Mouse (Mus musculus) brain, embryonic 14.5 days (tissue): ENCODE data around the gene Hdac7. TPM values are rescaled to one million over a fixed set of nuclear protein-coding genes. Genes with fewer than 3 reads are reported as not detected.

Experiments used
- DNase-seq: peaks from one replicate; pipeline ENCODE4 v3.0.0-alpha.2; 2011; ENCODE audit warnings: low read depth
- CTCF ChIP-seq: fragments of 200-500 bp; IDR thresholded peaks from 2 replicates; pipeline ENCODE4 v1.5.1; 2012; ENCODE audit warnings: inconsistent platforms, mild to moderate bottlenecking, moderate library complexity, borderline replicate concordance; ENCODE audit not compliant: insufficient read depth, insufficient read length; ENCODE audit errors: extremely low read depth
- POLR2A ChIP-seq: fragments of 200-500 bp; IDR thresholded peaks from 2 replicates; pipeline ENCODE4 v1.6.1; 2012; ENCODE audit warnings: mild to moderate bottlenecking, inconsistent platforms, borderline replicate concordance; ENCODE audit not compliant: poor library complexity, insufficient read depth, insufficient read length, severe bottlenecking; ENCODE audit errors: extremely low read depth
- polyA plus RNA-seq: library from polyadenylated mRNA; depleted of rRNA; stranded (reverse); fragments of >200 nt; gene quantifications from 2 replicates; pipeline ENCODE4 v1.2.3, GENCODE M21; 2012

The Hdac7 gene
- polyA plus RNA-seq, 1 experiment, result 82.1 TPM

DNA sequence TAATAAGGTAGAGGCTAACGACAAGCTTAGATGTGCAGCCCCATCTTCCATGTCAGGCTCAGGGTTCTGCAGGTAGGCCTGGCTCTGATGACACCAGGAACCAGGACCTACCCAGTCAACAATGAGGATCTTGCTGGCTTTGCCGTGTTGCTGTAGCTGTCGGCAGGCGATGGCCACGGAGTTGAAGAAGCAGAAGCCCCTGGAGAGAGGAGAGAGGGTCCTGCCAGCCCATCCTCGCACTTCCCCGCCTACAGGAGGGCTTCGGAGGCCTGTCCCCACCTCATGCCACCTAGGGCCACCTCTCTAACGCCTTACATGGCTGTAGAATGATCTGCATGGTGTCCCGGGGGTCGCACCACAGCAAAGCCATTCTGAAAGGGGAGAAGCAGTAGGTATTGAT lies 44.9 kb downstream of the Hdac7 start:
- no peak for TF ChIP-seq CTCF
- no peak for TF ChIP-seq POLR2A
- DNase-seq, result no peak

DNA sequence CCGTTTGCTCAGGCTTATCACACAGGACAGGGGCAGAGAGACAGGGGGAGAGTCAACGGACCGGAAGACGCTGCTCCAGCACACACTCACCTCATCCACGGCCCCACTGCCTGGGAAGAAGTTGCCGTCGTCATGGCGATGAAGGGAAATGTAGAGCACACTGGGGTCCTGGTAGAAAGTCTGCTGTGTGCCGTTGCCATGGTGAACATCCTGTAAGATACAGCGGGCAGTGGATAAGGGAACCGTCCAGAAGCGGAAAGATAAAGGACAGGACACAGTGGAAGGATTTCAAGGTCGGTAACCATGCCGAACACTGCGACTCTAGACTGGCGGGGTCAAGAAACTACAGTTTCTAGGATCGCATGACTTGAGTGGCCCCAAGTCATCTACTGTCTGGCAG lies 46.2 kb downstream of the Hdac7 start:
- peak; percentile 90 for DNase-seq

DNA sequence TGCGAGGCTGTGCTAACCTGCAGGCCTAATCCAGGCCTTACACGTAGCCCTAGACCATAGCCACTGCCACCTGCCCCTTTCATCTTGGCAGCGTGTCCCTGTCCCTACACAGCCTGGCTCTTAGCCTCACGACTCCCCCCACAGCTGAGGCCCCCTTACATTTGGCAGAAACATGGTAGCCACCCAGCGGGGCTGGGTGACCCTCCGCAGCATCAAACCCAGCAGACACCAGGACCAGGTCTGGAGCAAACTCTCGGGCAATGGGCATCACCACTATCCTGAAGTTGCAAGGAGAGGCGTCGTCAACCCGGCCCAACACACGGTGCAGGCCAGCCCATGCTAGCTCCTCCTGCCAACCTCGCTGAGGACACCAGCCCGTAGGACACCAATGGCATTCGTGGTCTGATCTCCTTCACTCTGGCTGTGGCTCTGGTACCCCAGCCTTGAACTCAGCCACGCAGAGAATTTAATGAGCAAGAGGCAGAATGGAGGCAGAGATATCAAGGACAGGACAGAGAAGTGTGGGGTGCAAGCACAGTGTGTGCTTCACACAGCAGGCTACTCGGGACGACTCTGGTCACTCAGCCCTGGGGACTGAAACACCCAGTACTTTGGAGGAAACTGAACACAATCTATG lies 47.5 kb downstream of the Hdac7 start:
- TF ChIP-seq POLR2A (no peak), CTCF (no peak)
- no peak for DNase-seq

More for the DNA sequence above, 46.2 kb downstream of the Hdac7 start:
- no peak for TF ChIP-seq CTCF
- TF ChIP-seq POLR2A, result no peak

DNA sequence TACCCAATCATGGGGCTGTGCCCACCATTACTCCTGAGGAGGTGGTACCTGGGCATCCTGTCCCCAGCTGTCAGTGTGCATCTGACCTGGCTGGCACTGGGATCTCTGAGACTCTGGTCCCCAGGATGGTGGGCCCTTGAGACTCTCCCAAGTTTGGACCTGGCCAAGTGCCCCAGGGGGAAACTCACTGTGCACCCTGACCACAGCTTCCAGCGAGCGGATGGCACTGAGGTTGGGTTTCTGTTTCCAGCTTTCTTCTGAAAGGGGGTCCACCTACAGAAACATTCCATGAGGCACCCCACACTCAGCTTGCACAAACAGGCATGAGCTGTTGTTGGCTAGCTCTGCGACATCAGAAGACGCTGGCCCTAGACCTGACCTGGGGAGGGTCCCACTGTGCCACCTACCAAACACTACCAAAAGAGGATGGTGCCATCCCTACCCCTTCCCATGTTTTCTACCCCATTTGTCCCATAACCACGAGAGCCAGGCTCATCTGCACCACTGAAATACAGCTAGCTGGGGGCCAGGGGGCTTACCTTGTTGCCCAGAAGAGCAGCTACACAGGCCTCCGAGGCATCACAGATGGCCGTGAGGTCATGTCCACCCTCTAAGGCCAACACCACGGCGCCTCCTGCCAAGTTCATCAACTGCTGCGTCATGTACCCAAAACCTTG lies 48.6 kb downstream of the Hdac7 start:
- no peak for TF ChIP-seq POLR2A
- TF ChIP-seq CTCF, result no peak
- no peak for DNase-seq

DNA sequence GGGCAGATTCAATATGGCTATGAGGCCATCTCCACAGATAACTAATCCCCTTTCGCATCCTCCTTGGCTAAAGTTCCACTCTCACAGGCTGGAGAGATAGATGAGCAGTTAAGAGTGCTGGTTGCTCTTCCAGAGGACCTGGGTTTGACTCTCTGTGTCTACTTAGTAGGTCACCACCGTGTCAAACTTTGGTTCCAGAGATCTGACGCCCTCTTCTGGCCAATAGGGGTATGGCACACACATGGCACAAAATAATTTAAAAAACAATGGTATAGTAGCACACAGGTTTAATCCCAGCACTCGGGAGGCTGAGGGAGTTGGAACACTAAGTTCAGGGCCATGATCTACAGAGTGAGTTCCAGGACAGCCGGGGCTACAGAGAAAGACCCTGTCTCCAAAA lies 50.0 kb downstream of the Hdac7 start:
- TF ChIP-seq POLR2A (no peak), CTCF (peak; percentile 41; the same call in 1 of the 2 replicates)
- DNase-seq, result no peak

DNA sequence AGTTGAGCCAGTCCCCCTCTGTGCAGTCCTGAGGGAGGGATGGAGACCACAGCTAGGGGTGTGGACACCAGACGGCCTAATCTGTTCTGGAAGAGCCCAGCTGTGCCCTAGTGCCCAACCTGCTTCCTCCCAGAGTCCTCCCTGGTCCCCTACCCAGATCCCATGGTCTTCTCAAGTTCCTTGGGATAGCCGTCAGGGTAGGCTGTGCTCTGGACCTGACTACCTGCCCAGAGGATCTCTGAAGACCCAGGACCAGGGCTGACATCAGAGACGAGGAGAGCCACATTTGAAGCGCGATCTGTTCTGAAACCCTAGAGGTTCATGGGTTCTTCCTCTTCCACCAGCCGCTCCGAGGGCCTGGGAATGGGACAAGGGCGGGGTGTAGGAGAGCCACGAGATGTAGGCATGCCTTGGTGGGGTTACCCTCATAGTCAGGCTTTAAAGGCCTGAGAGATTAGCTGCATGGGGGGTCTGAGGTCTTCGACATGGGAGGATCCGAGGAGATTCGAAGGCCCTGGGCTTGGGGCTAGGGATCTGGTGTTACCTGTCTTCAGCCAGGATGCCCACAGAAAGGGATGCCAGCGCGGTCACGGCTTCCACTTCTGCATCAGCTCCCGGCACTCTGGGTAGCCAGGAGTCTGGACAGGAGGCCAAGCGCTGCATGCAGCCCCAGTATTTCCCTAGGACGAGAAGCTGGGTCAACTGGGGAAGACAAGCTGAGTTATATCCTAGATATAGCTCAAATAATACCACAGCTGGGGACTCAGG lies 50.7 kb downstream of the Hdac7 start:
- TF ChIP-seq CTCF (no peak), POLR2A (no peak)
- no peak for DNase-seq

DNA sequence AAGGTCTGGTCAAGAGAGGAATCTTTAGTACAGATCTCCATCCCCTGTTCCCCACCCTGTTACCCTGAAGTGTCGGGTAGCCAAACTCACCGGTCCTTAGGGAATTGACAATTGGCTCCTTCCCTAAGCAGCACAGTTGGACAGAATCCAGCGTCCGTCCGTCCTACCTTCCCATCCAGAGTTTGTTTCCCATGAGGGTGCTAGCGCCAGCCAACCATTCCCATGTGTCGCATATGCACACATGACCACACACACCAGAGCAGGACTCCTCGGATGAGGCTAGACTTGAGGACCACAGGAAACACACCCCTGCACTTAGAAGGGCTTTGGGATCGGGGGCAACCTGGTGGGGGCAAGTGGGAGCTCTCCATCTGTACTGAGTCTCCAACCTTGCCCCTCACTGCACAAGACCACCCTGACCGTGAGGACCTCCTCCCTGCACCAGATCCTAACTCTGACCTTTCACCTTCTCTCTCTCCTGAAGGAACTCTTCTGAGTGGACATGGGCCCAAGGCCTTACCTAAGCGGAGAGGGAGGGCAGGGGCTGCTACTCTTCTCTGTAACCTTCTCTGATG lies 53.1 kb downstream of the Hdac7 start:
- TF ChIP-seq CTCF (no peak), POLR2A (no peak)
- DNase-seq, result no peak

DNA sequence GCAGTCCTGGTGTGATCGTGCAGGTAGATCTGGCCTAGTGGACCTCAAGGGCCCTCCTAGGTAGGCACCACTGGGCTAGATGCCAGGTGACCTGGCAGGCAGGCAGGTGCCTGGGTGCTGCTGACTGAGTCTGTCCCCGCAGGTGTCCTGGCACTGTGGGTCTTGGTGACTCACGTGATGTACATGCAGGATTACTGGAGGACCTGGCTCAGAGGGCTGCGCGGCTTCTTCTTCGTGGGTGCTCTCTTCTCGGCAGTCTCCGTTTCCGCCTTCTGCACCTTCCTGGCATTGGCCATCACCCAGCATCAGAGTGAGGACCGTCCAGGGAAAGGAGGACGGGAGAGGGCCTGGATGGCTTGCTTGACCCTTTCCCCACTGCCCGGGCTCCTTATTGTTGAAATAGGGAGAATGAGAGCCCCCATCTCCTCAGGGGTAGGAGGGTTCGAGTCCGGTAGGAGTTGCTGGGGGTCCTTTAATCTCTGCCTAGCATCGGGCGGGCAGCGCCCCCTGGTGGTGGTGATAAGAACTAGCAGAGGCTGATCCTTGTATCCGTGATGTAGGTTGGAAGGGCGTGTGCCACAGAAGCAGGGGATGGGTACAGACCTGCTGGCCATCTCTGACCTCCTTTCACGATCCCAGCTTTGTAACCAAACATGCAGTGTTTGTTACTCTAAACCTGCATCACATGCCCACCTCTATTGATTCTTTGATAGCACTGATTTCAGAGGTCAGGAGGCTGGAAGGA lies 54.4 kb downstream of the Hdac7 start:
- DNase-seq, result peak; percentile 66
- TF ChIP-seq CTCF (peak; percentile 86), POLR2A (no peak)

DNA sequence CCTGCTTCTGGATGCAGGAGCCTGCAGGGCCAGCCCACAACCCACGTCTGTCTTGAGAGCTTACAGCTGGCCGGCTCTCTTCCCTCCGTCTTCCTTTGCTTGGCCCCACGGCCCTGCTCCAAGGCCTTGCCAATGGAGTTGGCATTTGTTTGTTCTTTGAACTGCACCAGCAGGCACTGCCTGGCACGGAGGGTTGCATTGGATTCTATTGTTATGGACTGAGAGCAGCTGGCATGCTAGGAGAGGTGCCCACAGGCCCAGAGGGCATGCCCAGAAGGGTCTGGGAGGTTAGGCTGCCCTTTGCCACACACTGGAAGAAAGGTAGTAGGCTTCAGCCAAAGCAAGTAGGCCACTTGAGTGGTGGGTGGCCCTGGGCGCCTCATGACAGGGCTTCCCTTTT lies 55.5 kb downstream of the Hdac7 start:
- TF ChIP-seq CTCF (no peak), POLR2A (no peak)
- DNase-seq, result peak; percentile 79

DNA sequence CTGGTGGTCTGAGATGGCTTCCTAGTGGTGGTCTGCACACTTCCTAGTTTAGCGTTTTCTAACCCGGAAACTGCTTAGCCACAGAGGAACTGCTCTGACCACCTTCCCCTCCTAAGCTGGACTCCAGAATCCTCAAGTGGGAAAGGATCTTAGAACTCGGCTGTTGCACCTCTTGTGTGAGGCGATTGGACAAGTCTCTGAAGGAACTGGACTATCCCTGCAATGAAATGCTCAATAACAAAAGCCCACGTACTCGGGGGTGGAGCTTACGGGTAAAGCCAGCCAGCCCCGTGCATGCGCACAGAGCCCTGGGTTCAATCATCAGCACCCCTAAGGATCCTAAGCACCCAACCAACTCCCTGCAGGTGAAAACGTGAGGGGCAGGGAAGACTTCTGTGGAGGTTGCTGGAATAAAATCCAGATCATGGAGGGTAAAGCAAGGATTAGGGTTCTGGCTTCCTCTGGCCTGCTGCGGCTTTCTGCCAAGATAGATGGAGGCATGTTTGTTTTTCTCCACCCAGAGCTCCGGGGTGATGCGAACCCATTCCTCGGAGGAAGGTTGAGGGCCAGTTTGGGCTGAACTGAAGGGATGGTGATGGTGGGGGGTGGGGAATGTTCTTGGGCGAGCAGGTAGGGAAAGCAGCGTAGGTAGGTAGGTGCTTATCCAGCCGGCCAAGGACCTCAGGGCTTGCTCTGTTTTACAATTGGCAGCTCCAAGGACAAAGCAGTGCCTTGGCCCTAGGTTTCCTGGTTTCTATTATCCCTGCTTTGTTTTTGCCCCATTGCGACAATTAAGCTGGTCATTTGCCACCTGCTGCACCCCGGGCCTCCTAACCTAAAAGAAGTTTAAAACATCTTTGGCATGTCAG lies 56.3 kb downstream of the Hdac7 start:
- TF ChIP-seq CTCF (no peak), POLR2A (no peak)

DNA sequence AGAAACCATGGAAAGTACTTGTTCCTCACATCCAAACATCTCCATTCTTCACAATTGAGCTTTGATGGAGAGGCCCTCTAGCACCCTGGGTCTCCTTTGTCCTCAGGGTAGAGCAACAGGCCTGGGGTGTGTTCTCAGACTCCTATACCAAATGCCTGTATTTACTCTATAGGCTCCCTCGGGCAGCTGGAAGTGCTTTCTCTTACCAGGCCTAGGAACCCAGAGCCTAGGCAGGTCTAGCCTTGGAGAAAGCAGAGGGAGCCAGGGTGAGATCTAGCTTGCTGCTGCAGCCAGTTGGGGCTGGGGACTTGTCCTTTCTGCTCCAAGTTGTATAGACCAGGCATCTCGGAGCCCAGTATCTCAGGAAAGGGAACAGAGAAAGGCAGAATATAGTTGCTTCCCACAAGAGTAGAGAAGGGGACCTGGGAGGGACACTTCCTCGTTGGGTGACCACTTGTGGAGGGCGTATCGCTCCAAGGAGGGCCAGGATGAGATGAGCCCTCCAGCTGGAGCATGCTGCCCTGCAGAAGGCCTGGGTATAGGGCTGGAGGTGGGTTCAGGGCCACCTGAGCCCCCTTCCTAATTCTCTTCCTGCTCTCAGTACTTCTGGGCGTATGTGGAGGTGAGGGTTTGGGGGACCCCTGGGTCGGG lies 57.0 kb downstream of the Hdac7 start:
- no peak for DNase-seq
- TF ChIP-seq CTCF (no peak), POLR2A (no peak)

More for the DNA sequence above, 56.3 kb downstream of the Hdac7 start:
- no peak for DNase-seq
